Mouse (Mus musculus) spleen, adult 12 weeks (tissue): ENCODE measurements around the gene Prepl.
A peak's percentile ranks its signal among the peaks of the same experiment; 100 is the strongest.

Source experiments
- DNase-seq: peaks from one replicate; pipeline ENCODE4 v3.0.0; 2022; ENCODE audit warnings: low spot score

Gene Prepl

DNA sequence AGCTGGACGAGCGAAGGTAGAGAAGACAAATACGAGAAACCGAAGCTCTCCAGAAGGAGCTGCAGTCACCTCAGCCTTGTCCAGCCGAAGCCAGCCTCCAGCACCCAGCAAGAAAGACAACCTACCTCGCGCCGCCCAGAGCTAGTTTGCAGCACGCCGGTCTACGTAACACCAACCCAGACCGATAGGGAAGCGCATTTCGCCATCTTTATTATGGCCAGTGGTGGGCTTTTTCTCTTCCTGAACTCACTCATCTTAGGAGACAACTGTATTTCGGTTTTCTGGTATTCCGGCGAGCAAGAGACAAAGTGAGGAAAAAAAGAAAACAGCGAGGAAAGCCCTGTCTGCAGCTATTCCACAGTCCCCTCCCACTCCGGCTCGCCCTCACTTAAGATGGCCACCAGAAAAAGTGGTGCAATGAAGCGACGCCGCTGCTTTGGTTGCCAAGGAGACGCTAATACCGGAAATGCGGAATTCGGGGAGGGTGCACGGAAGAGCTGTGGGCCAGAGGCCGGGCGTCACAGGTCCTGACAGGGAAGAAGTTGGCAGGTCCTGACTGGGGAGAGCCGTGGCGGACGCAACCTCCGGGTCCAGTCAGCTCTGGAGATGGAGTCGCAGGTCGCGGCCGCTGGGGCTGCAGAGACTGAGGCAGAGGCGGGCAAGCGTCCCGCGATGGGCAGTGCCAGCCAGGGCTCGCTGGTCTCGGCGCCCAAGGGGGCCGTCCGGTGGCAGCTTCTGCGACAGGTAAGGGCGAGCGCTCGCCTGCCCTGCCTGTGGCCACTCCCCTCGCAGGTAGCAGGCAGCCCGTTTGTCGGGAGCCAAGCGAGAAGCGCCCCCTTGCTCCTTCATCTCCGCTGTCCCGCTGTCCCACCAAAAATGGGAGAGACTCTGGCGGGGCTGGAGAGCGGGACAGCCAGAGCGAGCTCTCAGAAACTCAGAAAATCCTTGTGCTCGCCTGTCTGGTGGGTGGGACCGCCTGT is at the start of gene Prepl, which contains the start of gene Camkmt:
Prepl (minus strand) TSS at position 122 of the 980 bp plus-strand sequence.
Camkmt (plus strand) TSS at position 433 of the 980 bp plus-strand sequence.
- DNase-seq = peak; percentile 90

DNA sequence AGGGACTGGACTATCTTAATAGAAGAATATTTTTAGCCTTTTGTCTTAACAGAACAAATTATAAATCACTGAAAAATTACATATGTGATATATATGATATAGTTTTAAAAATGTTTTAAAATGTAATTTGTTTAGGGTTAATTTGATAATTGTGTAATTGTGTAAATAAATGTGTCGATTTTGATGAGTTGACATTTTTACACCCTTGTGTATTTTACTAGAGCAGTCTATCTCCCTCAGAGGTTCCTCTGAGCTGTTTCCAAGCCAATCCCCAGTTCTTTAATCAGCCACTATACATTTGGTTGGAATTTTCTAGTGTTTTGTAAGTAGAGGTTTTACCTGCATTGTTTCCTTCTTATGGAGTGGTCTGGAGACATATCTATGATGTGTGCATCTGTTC is 48.4 kb upstream of the Prepl start:
- DNase-seq = no peak

- DNase-seq = no peak
Measured at GRCm38 (mm10) chr17:85116643-85117042, 26.6 kb upstream of the Prepl start.

DNA sequence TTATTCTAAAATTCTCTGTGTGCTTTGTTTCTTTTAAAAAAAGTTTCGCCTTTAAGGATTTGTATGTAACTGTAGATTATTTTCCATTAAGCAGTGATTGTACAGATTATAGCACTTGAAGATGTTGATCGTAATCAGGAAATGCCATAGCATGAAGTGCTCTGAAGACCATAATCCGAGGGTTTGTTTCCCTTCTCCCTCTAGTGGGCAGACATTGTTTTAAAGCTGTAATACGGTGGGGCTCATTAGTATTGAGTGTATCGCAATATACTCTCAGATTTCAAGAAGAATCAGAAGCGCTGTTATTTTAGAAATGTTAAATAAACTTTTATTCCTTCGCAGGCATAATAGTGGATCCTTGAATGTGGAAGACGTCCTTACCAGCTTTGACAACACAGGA is 23.4 kb upstream of the Prepl start:
- no peak for DNase-seq

DNA sequence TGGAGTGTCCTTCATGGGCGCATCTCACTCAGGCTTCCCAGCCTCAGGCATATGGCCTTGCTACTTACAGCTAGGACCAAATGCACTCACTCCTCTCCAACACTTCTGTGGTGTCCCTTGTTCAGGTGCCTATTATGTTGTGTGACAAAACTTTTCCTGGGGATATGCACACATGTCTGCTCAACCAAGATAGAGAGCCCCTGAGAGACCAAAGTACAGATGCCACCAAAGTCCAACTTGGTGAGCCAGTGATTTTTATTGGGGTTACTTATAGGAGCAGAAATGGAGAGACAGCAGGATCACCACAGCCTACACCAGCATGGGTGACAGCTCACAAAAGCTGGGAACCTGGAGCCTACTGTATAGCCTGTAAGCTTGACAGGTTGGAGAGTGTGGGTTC is 20.6 kb upstream of the Prepl start:
- no peak for DNase-seq

- DNase-seq = no peak
Measured at GRCm38 (mm10) chr17:85103310-85103709, 13.3 kb upstream of the Prepl start.

DNA sequence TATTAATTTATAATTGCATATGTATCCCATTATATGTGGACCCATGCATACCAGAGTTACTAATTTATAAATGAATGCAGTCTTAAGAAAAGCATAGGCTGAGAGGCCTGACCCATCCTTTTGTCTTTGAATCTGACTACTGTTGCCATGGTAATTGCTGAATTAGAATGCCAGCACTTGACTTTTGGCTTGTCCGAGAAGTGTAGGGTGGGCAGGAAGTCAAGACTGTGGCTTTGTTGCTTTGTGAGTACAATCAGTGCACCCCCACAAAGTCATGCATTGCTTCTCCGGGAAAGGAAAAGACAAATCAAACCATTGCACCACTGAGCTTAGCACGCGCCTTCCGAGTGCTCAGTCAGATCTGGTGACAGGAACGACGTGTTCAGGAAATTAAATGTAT is 11.7 kb upstream of the Prepl start:
- DNase-seq = no peak

DNA sequence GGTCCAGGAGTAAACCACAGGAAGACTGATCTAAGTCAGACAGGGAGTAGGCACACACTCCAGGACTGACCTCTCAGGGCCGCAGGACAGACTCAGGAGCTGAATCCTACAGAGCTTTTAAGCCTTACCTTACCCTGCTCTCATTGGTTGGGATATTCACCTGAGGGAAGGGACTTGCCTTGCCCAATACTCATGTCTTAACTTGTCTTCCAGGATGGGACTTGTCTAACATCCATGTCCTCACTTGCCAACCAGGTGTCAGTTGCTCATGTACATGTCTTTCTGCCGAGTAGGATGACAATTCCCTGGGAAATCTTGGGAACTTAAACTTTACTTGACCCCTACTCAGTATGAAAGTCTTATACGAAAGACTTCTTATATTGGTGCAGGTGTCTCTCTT is 10.2 kb upstream of the Prepl start:
- DNase-seq = no peak

DNA sequence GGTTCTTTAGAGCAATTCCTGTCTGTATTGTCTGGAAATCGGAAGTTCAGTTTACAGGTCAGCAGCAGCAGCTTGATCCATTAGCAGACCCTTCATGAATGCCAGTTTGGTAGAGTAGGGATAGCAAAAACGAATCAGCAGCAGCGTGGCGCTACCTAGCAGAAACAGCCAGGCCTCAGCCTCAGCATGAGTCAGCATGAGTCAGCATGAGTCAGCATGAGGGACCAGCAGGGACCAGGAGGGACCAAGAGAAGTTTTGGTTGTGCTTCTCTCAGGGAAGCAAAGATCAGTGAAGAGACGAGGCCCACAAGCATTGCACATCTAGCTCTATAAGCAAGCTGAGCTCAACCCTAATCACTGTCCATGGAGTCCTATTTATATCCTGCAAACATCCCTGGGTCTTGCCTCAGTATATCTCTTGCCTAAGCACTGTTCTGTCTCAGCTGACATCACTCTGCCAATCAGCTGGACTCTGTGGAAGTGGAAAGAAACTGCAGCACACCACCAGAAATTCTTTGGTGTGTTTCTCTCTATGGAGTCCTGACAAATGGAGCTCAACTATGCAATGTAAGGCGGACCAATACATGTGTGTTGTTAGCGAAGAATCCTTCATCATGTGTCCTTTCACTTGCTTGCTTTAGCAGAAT is 8.8 kb upstream of the Prepl start:
- peak; percentile 50 for DNase-seq

- no peak for DNase-seq
Measured at GRCm38 (mm10) chr17:85096396-85096795, 6.4 kb upstream of the Prepl start.

DNA sequence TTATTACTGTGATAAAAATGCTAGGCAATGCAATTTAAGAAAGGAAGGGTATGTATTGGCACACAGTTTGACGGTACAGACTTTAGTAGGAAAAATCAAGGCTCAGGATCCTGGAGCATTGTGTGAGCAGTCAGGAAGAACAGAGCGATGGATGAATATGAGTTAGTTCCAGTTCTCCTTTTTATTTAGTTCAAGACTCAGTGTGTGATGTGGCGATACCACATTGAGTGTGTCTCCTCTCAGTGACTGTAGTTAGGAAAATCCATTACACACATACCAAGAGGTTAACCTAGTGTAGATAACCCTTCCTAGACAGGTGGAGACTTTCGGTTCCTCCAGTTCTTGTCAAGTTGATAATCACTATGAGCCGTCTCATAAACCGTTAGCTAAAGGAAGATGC is 1.7 kb upstream of the Prepl start:
- no peak for DNase-seq

GRCm38 (mm10) chr17:85089621-85090020 is 420 bp downstream of the Prepl start:
- no peak for DNase-seq

- no peak for DNase-seq
Measured at GRCm38 (mm10) chr17:85089011-85089410, 1.0 kb downstream of the Prepl start.

GRCm38 (mm10) chr17:85088401-85088800 is 1.6 kb downstream of the Prepl start:
- no peak for DNase-seq

DNA sequence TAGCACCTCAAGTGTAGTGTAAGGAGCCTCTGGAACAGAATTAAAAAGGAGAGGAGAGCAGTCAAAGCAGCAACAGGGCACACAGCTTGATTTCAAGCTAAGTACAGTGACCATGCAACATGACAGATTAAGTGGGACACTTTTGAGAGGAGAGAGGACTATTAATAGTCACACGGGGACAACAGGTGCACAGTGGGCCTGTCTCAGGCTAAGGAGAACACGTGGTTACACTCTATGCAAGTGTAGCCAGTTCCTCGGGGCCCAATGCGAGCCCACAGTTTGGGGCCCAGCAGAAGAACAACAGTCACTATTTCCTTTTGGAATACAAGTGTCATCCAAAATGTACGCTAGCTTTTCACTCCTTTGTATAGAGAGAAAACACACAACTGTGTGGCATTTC is 2.5 kb downstream of the Prepl start:
- no peak for DNase-seq

GRCm38 (mm10) chr17:85086501-85086900 is 3.5 kb downstream of the Prepl start:
- no peak for DNase-seq

DNA sequence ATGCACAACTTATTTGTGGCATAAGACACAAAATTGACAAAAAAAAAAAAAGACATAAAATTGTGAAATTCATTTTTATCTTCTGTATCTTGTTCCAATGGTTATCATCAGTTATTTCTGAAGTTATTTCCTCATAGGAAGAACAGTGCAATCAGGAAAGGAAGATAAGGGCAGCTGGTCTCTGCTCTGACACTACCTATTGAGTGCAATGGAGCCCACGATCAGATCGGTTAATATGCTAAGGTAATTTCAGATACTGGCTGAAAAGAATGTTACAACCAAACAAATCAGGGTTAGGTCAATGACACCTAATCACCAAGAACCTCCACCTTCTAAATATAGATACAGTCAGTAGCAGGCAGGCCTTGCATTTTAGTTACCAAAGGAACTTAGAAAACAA is 4.7 kb downstream of the Prepl start:
- DNase-seq = no peak

GRCm38 (mm10) chr17:85080781-85081180 is 9.3 kb downstream of the Prepl start:
- DNase-seq = no peak

GRCm38 (mm10) chr17:85079276-85079675 is 10.8 kb downstream of the Prepl start:
- no peak for DNase-seq

GRCm38 (mm10) chr17:85074083-85074482 is 16.0 kb downstream of the Prepl start:
- no peak for DNase-seq

GRCm38 (mm10) chr17:85073214-85073613 is 16.8 kb downstream of the Prepl start:
- DNase-seq = no peak

DNA sequence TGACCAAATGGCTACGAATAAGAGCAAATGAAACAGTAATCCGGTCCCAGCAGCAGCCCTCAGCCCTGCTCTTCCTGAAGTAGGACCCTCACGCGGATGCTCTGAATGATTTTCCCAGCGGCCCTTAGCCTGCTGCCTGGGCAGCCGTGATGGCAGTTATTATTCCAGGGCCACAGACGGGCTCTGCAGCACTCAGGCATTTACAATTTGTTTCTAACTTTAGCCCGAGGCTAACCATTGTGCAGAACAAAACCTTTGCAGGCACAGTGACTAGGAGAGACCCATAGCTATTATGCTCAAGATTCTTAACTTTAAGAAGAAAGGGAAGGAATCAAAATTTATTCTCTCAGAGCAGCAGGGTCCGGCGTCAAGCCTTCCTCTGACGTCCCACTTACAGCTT is 17.7 kb downstream of the Prepl start:
- no peak for DNase-seq

GRCm38 (mm10) chr17:85071088-85071775 is 18.8 kb downstream of the Prepl start:
- no peak for DNase-seq
